Mouse (Mus musculus): ENCODE measurements at regions not wholly inside any gene's neighbourhood (a gene's known extent, or its start where the extent isn't known, plus 50 kb on each side); places are given as distances from the start of the nearest gene placed in this dataset.

- TF ChIP-seq POLR2A (IDR thresholded peaks at IDR 0.05; ENCODE audit: insufficient read depth, low read depth, low read length) = no peak
- no peak for TF ChIP-seq CTCF (IDR thresholded peaks at IDR 0.05; ENCODE audit: insufficient read depth, low read depth, low read length)
Measured at GRCm38 (mm10) chr8:79449453-79449852, 50.1 kb upstream of the Smad1 start.

Measured in olfactory bulb, adult 2 months (tissue).